Mouse (Mus musculus) spleen, adult 18-20 months (tissue): ENCODE measurements around the gene Taf8.

Experiments
- DNase-seq, 2 experiments: peaks; one replicate each; pipeline ENCODE4 v3.0.0; 2022; ENCODE audit warnings: mixed read lengths in 2 of 2

Gene Taf8

DNA sequence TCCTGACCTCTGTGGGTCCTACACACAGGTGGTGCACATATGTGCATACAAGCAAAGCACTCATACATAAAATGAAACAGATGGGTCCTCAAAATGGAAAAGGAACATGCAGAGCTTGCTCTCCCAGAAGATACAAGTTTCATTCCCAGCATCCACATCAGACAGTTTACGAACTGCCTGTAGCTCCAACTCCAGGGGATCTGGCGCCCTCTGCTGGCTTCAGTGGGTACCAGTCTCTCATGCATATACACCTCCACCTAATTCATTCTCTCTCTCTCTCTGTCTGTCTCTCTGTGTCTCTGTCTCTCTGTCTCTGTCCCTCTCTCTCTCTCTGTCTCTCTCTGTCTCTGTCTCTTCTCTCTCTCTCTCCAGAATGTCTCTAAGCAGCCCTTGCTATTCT, 19.7 kb downstream of the Taf8 start:
- peak in 1 of 2 experiments; percentile 46 for DNase-seq

DNA sequence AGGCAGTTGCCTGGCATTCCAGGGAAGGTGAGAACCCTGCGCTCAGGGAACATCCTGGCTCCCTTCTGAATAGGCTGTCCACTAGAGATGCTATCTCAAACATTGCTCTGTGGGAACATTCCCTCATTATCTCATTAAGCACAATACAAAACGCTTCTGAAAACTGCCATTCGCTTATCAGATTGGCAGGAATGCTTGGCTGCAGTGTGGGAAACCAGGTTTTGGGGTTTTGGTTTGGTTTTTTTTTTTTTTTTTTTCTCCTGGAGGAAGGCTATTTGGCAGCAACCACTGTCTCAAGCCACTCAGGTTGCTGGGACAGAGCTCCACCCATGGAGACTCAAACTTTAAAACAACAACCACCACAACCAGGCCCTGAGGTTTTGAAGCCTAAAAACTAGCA, 22.2 kb downstream of the Taf8 start:
- DNase-seq = no peak

- DNase-seq = peak in 1 of 2 experiments; percentile 14
These were observed 26.4 kb downstream of the Taf8 start for GRCm38 (mm10) chr17:47475714-47476113.

DNA sequence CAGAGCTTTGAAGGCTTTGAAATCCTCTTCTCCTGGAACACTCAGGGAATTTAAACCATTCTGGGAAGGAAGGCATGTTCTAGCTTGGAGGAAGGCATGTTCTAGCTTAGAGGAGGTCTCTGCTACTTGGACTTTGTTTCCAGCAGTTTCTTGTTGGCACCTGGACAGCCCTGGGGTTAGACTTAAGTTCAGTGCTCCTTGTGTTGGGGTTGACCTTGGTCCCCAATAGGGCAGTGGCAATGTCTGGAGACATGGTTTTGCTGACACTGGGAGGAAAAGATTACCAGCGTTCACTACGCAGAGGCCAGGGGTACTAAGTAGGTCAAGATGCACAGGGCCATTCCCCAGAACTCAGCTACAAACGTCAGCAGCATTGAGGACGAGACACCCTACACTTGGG, 26.9 kb downstream of the Taf8 start:
- DNase-seq = no peak

DNA sequence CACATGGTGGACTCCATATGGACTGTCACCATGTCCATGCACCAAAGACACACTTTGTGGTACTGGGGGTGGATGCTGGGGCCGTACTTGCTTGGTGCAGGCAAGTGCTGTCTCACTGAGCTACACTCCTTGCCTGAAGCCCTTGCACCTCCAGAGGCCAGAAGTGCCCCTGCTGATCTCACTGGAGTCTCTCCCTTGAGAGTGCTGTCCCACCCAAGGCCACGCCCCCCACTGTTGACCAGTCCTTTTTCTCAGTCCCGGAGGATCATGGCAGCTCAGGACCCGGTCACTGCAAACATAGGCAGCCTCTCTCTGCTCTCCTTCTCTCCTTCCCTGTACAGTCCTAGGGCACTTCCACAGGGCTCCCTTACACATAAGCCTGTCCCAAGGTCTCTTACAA, 27.8 kb downstream of the Taf8 start:
- no peak for DNase-seq

DNA sequence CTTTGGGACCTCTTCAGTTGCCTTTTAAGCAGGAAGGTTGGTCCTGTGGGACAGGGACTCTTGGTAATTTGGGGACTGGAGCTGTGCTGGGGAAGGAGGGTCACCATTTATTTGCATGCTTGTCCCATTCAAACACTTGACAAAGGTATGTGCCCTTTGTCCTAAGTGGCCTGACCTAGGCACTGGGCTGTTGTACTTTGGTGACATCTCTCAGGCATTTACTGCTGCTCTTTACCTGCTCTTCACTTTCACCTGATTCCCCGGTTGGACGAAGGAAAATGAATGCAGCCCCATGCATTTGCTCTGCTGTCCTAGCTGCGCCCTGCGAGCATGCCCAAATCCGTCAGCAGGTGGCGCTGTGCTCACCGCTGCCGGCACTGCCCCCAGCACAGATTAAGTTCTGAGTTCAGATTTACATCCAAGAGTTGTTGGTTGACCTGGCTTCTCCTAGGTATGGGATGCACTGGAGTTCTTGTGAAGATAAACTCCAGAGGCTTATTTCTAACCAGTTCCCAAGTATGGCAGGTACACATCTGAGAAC, 28.6 kb downstream of the Taf8 start:
- peak; percentile 46 to 71 for DNase-seq

GRCm38 (mm10) chr17:47472435-47473350, 29.4 kb downstream of the Taf8 start:
- no peak for DNase-seq

DNA sequence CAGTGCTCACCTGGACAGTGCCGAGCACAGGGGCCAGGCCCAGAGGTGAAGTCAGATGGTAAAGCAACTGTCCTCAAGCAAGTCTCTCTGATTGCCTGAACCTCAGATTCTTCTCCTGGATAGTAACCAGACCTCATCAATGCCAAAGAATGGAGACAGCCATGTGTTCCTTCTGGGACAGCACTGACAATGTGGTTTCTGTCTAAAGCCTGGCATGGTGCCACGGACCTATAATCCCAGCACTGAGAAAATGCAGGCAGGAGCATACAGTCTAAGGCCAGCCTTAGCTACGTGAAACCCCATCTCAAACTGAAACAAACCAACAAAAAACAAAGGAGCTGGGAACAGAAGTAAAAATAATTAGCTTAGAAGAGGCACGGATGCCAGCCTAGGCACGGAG, 31.4 kb downstream of the Taf8 start:
- no peak for DNase-seq

GRCm38 (mm10) chr17:47470121-47470520, 32.0 kb downstream of the Taf8 start:
- no peak for DNase-seq

DNA sequence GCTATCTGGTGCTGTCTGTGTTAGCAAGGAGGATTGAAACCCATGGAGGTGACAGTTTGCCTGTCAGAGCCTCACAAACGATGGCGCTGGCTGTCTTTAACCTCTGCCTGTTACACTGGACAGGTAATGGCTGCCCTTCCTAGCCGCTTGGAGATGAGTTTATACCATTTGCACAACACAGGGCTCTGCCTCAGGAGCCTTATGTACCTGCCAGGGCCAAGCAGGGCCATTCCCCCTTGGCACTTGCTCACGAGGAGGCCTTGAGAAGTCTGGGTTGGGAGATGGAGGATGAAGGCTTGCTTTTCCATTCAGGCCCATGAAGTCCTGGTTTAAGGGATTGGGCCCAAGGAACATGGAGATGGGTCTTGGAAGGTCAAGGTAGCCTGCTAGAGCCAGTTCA, 32.5 kb downstream of the Taf8 start:
- DNase-seq = no peak

DNA sequence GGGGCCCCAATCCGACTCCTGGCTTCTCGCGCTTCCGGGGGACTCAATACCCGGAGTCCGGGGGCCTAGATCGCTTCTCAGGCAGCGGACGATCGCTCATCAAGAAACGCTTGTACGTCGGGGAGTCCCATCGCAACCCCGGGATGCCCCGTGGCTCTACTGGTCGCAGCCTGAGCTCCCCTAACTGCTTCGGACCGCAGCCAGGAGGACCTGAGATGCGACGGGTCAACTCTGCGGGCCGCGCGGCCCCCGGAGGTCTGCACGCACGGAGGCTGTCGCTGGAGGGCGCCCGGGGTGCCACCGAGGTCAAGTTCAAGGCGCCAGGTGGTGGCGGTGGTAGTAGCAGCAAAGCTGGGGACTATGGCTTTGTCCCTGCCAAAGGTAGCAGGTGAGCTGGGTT, 33.6 kb downstream of the Taf8 start:
- DNase-seq = no peak

DNA sequence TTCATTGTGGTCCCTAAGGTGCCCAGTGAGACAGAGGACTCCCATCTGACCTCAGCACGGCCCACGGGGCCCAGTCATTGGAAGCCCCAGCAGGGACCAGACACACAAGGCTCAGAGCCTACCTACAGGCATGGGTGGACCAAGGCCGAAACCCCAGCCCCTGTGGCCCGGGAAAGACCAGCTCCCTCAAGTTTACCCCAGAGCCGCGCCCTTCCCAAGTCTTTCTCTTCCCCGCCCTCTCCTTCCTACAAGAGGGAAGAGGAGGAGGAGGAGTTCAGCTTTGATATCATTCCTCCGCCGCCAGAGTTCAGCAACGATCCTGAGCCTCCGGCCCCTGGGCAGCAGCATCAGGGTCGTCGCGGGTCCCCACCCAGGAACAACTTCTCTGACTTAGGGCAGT, 34.0 kb downstream of the Taf8 start:
- DNase-seq = no peak

GRCm38 (mm10) chr17:47467659-47468058, 34.4 kb downstream of the Taf8 start:
- DNase-seq = no peak

GRCm38 (mm10) chr17:47466284-47466683, 35.8 kb downstream of the Taf8 start:
- no peak for DNase-seq

DNA sequence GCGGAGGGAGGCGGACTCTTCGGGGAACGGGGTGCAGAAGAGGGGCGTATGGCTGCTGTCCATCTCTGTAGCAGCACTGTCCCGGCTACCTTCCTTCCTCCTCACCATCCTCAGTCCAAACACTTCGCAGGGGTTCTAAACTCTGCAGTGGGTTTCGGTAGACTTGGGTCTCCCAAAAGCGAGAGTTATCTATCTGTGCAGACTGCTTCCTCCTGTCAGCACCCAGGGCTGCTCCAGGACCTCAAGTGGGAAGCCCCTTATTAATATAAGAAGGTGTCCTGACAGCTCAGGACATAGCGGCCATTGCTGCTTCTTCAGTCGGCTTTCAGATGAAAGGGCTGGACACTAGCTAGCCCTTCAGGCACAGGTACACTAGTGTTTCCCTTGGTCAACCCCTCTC, 37.1 kb downstream of the Taf8 start:
- no peak for DNase-seq

GRCm38 (mm10) chr17:47464248-47464965, 37.7 kb downstream of the Taf8 start:
- no peak for DNase-seq

DNA sequence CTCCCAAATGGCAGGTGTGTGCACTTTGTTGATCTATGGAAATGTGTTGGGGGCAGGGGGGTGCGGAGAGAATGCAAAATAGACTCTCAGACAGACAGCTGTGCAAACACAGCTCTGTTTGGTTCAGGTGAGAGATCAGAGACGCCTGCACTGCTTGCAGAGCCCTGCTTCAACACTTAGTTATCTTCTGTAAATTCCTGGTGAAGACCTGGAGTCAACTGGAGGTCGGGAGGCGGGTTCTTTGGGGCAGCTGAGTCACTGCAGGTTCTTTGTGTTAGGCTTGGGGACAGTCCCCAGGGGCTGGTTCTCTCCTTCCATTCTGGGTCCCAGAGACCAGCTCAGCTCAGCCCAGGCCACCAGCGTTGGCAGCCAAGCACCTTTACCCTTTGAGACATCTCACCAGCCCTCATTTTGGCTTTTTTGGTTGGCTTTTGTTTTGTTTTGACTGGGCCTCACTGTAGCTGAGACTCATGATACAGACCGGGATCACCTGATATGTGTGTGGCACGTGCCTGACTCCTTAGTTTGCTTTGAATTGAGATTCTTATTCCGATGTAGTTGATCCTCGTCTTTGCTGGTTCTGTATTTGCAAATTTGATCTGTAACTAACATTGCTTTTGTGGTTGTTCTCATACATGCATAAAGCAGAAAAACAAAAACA, 39.2 kb downstream of the Taf8 start:
- no peak for DNase-seq

- no peak for DNase-seq
These were observed 39.9 kb downstream of the Taf8 start for GRCm38 (mm10) chr17:47462209-47462608.

DNA sequence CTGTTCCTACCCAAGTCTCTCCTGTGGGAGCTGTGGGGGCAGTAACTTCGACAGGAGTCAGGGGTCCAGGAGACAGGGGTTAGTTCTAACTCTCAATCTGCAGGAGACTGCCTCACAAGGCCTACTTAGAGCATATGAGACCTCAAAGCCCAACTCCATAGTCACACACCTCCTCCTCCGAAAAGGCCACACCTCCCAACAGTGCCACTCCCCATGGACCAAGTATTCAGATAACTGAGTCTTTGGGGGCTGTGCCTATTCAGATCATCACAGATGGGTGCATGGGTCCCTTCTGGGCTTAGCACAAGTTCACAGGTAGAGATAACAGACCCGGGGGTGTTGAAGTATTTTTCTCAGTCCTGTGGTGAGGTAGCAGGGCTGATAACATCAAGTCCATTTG, 40.4 kb downstream of the Taf8 start:
- no peak for DNase-seq

DNA sequence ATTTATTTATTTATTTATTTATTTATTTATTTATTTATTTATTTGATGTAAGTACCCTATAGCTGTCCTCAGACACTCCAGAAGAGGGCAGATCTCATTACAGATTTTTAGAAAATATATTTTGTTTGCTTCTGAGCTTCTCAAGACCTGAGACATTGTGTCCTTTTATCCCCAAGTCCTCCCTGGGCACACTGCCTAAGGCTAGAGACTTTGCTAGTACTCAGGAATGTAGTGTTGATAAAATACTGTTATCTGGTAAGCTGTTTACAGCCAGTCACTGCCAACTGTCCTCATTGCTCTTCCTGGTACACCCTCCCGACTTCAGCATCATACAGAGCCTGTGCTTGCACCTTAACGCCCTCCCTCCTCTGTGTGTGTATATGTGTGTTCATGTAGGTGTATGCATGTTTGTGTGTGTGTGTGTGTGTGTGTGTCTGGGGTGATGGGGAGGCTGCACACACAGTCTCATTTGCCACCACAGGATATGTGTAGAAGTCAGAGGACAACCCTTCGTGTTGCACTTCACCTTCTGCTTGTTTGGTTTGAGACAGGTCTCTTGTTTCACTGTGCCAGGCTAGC, 42.7 kb downstream of the Taf8 start:
- DNase-seq = no peak

- no peak for DNase-seq
These were observed 43.2 kb downstream of the Taf8 start for GRCm38 (mm10) chr17:47458936-47459335.

GRCm38 (mm10) chr17:47458310-47458709, 43.8 kb downstream of the Taf8 start:
- no peak for DNase-seq

DNA sequence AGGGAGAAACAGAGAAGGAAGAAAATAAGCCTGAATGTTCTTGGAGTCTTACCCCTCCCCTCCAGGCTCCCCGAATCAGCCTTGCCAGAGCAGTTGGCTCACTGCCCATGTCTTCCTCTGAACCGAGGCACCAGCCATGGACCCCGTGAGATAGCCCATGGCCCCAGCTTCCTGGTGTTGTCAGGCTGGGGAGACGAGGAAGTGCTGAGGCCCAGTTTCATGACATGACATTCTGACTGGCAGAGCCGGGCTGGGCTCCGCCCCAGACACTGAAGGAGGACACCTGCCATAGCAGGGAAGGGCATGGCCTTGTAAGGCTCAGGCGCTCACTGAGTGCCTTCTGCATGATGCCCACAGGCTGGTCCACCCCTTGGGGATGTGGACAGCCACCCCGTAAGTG, 47.4 kb downstream of the Taf8 start:
- no peak for DNase-seq
